Mouse (Mus musculus) T-cell, adult 2 months (primary cell): ENCODE results near the gene 2210016L21Rik.
"Not testable (repeated sequence)": the region's sequence is repeated elsewhere in the genome, so short reads cannot be mapped to it uniquely, and the experiment has no call there.

ENCODE experiments used
- DNase-seq: peaks from one replicate; pipeline ENCODE4 v3.0.0; 2022; ENCODE audit warnings: low spot score

Gene 2210016L21Rik

GRCm38 (mm10) chr5:114942074-114942765, at the start of gene 2210016L21Rik:
TSS of gene 2210016L21Rik (plus strand) at chr5:114942158.
- DNase-seq: peak; percentile 86

GRCm38 (mm10) chr5:114895542-114895941, 46.4 kb upstream of the 2210016L21Rik start:
- no peak for DNase-seq

GRCm38 (mm10) chr5:114896688-114897373, 45.1 kb upstream of the 2210016L21Rik start, which contains the start of gene Oasl2:
TSS of gene Oasl2 (plus strand) at chr5:114896936.
- peak; percentile 25 for DNase-seq

- peak; percentile 67 for DNase-seq
Observed at GRCm38 (mm10) chr5:114897374-114897793, 44.6 kb upstream of the 2210016L21Rik start.

- no peak for DNase-seq
Observed at GRCm38 (mm10) chr5:114898857-114899256, 43.1 kb upstream of the 2210016L21Rik start.

GRCm38 (mm10) chr5:114902413-114902812, 39.5 kb upstream of the 2210016L21Rik start:
- DNase-seq: peak; percentile 64

GRCm38 (mm10) chr5:114908598-114909305, 33.2 kb upstream of the 2210016L21Rik start:
- DNase-seq: no peak

- DNase-seq: no peak
Observed at GRCm38 (mm10) chr5:114913686-114914085, 28.3 kb upstream of the 2210016L21Rik start.

- DNase-seq: no peak
Observed at GRCm38 (mm10) chr5:114914855-114915254, 27.1 kb upstream of the 2210016L21Rik start.

- no peak for DNase-seq
Observed at GRCm38 (mm10) chr5:114915854-114916253, 26.1 kb upstream of the 2210016L21Rik start.

GRCm38 (mm10) chr5:114916777-114917176, 25.2 kb upstream of the 2210016L21Rik start:
- no peak for DNase-seq

GRCm38 (mm10) chr5:114917357-114917756, 24.6 kb upstream of the 2210016L21Rik start:
- not testable (repeated sequence) for DNase-seq

- peak; percentile 88 for DNase-seq
Observed at GRCm38 (mm10) chr5:114921551-114922365, 20.2 kb upstream of the 2210016L21Rik start.

- DNase-seq: no peak
Observed at GRCm38 (mm10) chr5:114922366-114922731, 19.6 kb upstream of the 2210016L21Rik start.

- DNase-seq: peak; percentile 25
Observed at GRCm38 (mm10) chr5:114922998-114923473, 18.9 kb upstream of the 2210016L21Rik start, which contains the start of gene Oasl1. TSS of gene Oasl1 (plus strand) at chr5:114923240.

- no peak for DNase-seq
Observed at GRCm38 (mm10) chr5:114926153-114926684, 15.7 kb upstream of the 2210016L21Rik start.

GRCm38 (mm10) chr5:114926753-114927152, 15.2 kb upstream of the 2210016L21Rik start:
- no peak for DNase-seq

GRCm38 (mm10) chr5:114931626-114932025, 10.3 kb upstream of the 2210016L21Rik start:
- no peak for DNase-seq

- no peak for DNase-seq
Observed at GRCm38 (mm10) chr5:114933206-114933605, 8.8 kb upstream of the 2210016L21Rik start.

GRCm38 (mm10) chr5:114935838-114936237, 6.1 kb upstream of the 2210016L21Rik start:
- no peak for DNase-seq

GRCm38 (mm10) chr5:114941138-114941537, 820 bp upstream of the 2210016L21Rik start:
- not testable (repeated sequence) for DNase-seq
